Mouse (Mus musculus) heart, postnatal 0 days (tissue): ENCODE data around the gene Pdss2.

Experiments used
- CTCF ChIP-seq: IDR thresholded peaks from 2 replicates; pipeline ENCODE4 v1.5.1; 2016; ENCODE audit warnings: antibody characterized with exemption, control low read depth, low read depth
- EP300 ChIP-seq: IDR thresholded peaks from 2 replicates; pipeline ENCODE4 v1.6.1; 2016; ENCODE audit warnings: antibody characterized with exemption, low read depth

DNA sequence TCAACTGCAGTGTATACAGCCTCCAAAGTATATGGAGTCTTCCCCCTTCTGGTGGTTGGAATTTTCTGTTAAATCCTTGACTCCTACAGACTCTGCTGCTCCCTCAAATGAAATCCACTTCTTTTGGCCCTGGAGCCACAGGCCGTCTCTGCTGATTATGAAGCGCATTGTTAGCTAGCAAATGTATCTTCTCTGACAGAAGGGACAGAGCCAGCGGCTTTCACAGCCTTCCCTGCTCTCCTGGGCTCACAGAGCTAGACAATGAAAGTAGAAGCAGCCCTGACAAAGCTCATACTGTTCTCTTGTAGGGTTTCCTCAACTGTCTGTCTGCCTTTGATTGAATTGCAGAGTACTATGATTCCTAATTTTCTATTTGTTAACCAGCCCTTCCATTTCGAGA, 51.1 kb downstream of the Pdss2 start:
- TF ChIP-seq CTCF (no peak), EP300 (no peak)
